Mouse (Mus musculus): ENCODE results near the gene Mmab. TPM values are rescaled to one million over a fixed set of nuclear protein-coding genes. Genes with fewer than 3 reads are reported as not detected.

Mmab gene
- 10 to 100 TPM; 16.2 to 18.3 TPM for total RNA-seq (2021)

DNA sequence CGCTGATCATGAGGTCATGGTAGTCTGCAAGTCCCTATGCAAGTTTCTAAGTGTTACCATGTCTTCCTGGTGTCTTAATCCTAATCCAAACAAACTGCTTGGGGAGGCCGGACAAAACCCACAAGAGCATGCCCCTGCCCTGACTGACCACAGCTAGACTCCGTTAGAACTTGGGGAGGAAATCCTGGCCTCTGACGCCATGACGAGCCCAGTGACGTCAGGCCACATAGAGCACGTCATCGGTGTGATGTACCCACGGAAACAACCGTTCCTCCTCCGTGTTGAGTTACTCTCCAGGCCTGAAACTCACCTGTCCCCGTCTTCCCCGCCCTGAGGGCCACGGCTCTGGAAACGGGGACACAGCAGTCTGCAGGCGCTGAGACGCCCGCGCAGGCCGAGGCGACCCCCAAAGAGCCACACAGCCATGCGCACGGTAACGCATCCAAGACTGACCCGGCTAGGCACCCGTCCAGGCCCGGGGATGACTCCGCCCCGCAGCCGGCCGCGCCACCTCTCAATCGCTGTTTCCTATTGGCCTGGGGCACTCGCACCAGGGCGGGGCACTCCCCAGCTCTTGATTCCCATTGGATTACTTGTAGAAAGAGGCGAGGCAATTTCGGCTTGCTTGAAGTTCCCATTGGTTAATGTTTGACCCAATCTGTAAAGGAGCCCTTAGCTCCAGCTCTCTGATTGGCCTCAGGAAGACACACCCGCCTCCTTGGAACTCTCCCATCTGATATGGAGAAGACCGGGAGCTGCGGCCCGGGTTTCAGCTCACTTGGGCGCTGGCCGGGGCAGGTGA lies at the start of gene Mmab, which contains the start of gene Mvk:
TSS of gene Mmab (minus strand) at position 495 of the 802 bp plus-strand sequence.
TSS of gene Mvk (plus strand) at position 704 of the 802 bp plus-strand sequence.
- intact Hi-C loops (cut with DNase I): no loop called here
- DNase-seq: peak; percentile 97 to 98

GRCm38 (mm10) chr5:114490241-114490640 lies 46.4 kb upstream of the Mmab start:
- DNase-seq: no peak
- intact Hi-C loops (cut with DNase I): no loop called here

DNA sequence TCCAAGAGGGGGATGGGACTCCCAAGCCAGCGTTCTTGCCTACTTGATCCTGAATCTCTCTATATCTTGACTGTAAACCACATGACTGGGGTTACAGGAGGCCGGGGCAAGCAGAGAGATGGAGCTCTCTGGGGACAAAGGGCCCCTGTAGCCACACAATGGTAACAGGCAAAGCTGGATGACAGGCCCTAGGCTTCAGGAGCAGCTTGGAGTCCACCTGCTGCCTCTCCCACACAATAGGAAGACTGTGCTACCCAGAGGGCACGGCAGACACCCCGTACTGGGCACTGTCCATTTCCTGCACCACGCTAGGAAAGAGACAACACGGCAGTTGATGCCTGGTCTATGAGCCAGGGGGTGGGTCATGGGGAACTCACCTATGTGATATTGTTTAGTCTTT lies 45.7 kb upstream of the Mmab start:
- intact Hi-C loops (cut with DNase I): no loop called here

GRCm38 (mm10) chr5:114485685-114486084 lies 41.8 kb upstream of the Mmab start:
- intact Hi-C loops (cut with DNase I): no loop called here
- DNase-seq: no peak

More for the DNA sequence above, 45.7 kb upstream of the Mmab start:
- no peak for DNase-seq

DNA sequence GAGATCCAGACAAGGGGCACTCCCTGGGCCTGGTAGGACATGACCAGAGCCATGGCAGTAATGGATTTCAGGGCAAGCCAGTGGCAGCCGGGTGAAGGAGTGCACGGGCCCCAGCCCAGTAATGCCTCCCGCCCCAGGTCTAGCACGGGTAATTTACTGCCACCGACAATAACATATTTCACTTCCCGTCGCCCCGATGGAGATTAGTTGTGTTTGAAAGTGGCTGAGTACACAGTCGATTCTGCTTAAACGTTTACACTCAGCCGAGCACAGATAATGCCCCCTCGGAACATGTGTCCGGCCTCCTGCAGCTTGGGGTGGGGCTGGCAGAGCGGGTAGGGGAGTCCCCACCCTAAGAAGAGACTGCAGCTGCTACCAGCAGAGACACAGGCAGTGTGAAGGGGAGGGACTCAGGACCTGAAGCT lies 38.7 kb upstream of the Mmab start:
- no peak for DNase-seq
- intact Hi-C loops (cut with DNase I): no loop called here

DNA sequence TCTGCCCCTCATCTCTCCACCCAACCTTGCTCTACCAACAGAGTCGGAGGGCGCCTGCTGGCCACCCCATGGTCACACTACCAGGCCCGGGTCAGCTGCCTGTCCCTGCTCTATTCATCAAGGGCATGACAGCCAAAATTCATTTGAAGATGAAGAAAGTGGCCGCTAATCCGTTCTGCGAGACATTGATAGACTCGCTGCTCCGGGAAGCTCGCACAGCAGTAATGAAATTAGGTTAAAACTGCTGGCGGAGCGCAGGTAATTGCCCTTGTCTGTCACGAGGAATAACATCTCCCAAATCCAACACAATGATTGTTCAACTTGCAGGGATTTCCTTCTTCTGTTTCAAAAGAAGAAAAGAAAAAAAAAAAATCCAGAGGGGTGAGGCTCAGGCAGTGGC lies 34.4 kb upstream of the Mmab start:
- intact Hi-C loops (cut with DNase I): no loop called here
- no peak for DNase-seq

GRCm38 (mm10) chr5:114474741-114475491 lies 31.1 kb upstream of the Mmab start:
- intact Hi-C loops (cut with DNase I): no loop called here
- no peak for DNase-seq

GRCm38 (mm10) chr5:114470359-114470758 lies 26.5 kb upstream of the Mmab start:
- intact Hi-C loops (cut with DNase I): no loop called here
- DNase-seq: no peak

GRCm38 (mm10) chr5:114468007-114468406 lies 24.1 kb upstream of the Mmab start:
- no peak for DNase-seq
- intact Hi-C loops (cut with DNase I): no loop called here

GRCm38 (mm10) chr5:114467430-114467829 lies 23.6 kb upstream of the Mmab start:
- DNase-seq: peak; percentile 43 to 44
- intact Hi-C loops (cut with DNase I): no loop called here

DNA sequence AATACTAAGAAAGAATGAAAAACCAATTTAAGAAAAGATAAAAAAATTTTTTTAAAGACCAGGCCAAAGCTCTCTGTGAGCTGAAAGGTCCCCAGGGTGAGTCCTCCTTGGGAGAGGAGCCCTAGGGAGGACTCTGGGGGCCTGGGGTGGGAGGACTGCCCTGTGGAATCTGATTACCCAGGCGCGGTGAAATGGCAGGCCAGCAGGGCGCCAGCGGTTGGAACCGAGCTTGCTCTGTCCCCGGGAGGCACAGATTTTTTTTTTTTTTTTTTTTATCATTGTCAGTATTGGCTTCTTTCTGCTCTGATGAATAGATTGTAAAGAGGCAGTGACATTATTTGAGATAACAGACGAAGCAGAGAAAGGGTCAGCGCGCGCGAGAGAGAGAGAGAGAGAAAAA lies 23.2 kb upstream of the Mmab start:
- intact Hi-C loops (cut with DNase I): no loop called here
- no peak for DNase-seq

DNA sequence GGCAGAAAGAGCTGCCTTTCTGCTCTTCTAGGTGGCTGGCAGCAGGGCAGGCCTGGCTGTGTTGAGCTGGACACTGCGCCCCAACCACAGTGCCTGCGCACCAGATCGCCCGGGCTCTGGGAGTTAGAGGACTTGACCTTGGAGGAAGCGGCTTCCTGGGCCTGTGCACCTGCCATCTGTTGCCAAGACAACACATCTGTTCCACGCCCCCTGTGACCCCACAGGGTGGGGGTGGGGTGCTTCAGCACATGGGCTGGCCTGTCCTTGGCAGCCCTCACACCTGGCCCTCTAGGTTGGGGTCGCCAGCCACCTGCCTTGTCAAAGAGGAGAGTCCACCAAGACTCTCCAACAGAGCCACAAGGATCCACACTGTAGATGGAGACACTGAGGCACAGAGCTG lies 21.8 kb upstream of the Mmab start:
- DNase-seq: no peak
- intact Hi-C loops (cut with DNase I): no loop called here

DNA sequence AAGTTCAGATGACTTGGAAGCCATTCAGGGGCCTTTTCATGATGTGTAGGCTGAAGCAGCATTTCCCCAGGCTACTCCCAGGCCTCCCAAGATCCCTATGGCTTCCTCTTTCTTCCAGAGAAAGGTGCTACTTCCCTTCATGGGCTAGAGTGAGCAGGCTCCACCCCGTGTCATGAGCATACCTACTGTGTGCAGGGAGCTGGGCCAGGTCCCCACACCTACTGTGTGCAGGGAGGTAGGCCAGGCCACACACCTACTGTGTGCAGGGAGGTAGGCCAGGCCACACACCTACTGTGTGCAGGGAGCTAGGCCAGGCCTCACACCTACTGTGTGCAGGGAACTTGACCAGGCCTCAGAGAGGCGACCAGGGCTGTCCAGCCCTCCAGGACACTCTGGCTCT lies 20.7 kb upstream of the Mmab start:
- intact Hi-C loops (cut with DNase I): no loop called here
- no peak for DNase-seq

DNA sequence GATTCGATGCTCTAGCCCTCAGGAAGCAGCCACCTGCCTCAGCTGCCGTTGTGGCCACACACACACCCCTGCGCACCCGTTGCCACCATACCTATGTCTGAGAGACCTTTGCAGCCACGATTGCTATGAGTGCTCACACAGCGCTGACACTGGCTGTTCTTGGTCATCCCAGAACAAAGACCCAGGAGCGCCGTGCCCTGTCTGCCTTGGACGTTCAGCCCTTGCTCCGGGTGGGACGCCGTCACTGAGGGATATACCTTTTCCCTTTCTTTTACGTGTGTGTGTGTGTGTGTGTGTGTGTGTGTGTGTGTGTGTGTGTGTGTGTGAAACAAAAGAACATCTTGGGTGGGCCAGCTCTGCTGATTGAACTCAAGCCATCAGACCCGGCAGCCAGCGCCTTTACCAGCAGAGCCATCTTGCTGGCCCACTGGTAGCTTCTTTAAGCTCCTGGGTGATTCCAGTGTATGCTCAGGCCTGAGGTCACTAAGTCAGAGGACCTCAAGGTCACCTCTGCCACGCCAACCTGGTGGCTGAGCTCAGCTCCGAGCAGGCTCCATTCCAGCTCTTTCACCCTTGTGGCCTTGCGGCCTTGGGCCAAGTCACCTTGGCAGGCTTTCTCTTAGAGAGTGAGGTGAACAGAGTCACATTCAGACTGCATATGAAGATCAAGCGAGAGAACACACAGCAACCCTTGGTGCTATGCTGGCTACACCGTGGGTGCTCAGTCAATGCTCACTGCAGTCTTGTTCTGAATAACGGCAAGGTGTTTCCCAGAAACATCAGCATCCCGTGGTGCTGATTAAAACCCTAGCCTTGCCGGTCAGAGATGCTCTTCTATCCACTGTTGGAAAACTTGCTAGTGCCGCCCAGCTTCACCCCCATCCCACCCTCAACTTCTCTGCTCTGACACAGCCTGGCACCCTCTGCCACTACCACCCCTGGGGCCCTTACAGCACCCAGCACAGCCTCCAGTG lies 18.5 kb upstream of the Mmab start:
- DNase-seq: peak; percentile 34 to 40
- intact Hi-C loops (cut with DNase I): no loop called here

DNA sequence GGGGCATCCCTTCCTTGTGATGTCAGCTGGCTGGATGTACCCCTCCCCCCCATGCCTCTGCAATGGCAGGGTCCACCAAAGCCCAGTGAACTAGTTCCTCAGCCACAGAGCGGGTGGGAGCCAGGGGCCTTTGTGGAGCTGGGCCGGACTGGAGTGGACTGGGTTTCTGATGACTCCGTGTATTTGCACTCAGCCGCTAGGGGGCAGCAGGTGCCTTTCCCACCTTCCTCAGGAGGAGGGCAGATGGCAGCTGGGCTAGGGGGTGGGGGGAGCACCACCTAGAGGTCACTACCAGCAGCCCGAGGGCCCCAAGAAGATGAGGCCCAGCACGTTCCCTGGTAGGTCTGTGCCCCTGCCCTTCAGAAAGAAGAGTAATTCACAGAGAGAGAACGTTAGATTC lies 17.4 kb upstream of the Mmab start:
- intact Hi-C loops (cut with DNase I): loop anchor here (2.0 kb wide), 2 partner anchors 108 to 148 kb away; partner anchors contain the start of gene Fam222a
- peak; percentile 77 to 83 for DNase-seq

- no peak for DNase-seq
- intact Hi-C loops (cut with DNase I): no loop called here
These were observed 13.2 kb upstream of the Mmab start for GRCm38 (mm10) chr5:114456995-114457605.

- intact Hi-C loops (cut with DNase I): no loop called here
- no peak for DNase-seq
These were observed 12.4 kb upstream of the Mmab start for GRCm38 (mm10) chr5:114456287-114456686.

DNA sequence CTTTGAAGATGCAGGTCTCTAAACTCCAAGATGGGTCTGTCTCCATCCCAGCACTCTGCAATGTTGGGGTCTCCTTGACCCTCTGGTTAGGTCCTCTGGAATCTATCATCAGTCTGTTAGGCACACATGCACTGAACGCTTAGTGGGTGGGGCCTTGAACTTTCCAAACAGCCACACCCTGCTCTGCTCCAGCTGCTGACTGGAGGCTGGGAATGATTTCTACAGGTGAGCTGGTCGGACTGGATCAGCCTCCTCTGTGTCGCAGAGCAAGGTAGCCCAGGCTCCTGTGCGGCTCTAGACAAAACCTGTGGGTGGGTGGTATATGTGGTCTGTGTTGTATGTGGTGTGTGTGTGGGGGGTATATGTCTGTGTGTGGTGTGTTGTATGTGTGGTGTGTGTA lies 5.2 kb upstream of the Mmab start:
- no peak for DNase-seq
- intact Hi-C loops (cut with DNase I): no loop called here

- intact Hi-C loops (cut with DNase I): no loop called here
- no peak for DNase-seq
These were observed 470 bp upstream of the Mmab start for GRCm38 (mm10) chr5:114444368-114444692.

GRCm38 (mm10) chr5:114435588-114435987 lies 8.3 kb downstream of the Mmab start:
- intact Hi-C loops (cut with DNase I): no loop called here
- DNase-seq: no peak
